Mouse (Mus musculus) midbrain, embryonic 16.5 days (tissue): ENCODE measurements at regions not wholly inside any gene's neighbourhood (a gene's known extent, or its start where the extent isn't known, plus 50 kb on each side); places are given as distances from the start of the nearest gene placed in this dataset.

ENCODE experiments used
- ATAC-seq: fragments of 200-750 bp; cut with Nextera tagmentation; 2 replicates; pipeline ENCODE4 v1.8.0; 2017; ENCODE audit warnings: moderate TSS enrichment
- H3K27ac ChIP-seq: fragments of 300-500 bp; sonication (generic); 2 replicates; pipeline ENCODE4 v1.5.1; 2014; ENCODE audit warnings: mild to moderate bottlenecking, low read length, mixed read lengths
- H3K27me3 ChIP-seq: fragments of 300-500 bp; sonication (generic); 2 replicates; pipeline ENCODE4 v1.6.1; 2014; ENCODE audit warnings: low read depth, low read length, mixed read lengths; ENCODE audit not compliant: control insufficient read depth, insufficient read depth
- H3K36me3 ChIP-seq: fragments of 300-500 bp; sonication (generic); 2 replicates; pipeline ENCODE4 v1.6.1; 2014; ENCODE audit warnings: mild to moderate bottlenecking, low read length, moderate library complexity, mixed read lengths; ENCODE audit not compliant: control insufficient read depth, insufficient read depth
- H3K4me1 ChIP-seq: fragments of 300-500 bp; sonication (generic); 2 replicates; pipeline ENCODE4 v1.6.1; 2014; ENCODE audit warnings: mild to moderate bottlenecking, low read length, mixed read lengths; ENCODE audit not compliant: control insufficient read depth, insufficient read depth
- H3K4me2 ChIP-seq: fragments of 300-500 bp; sonication (generic); 2 replicates; pipeline ENCODE4 v1.6.1; 2014; ENCODE audit warnings: mild to moderate bottlenecking, low read length, mixed read lengths
- H3K4me3 ChIP-seq: fragments of 300-500 bp; sonication (generic); 2 replicates; pipeline ENCODE4 v1.5.1; 2014; ENCODE audit warnings: low read depth, mild to moderate bottlenecking, low read length, moderate library complexity, mixed read lengths
- H3K9ac ChIP-seq: fragments of 300-500 bp; sonication (generic); 2 replicates; pipeline ENCODE4 v1.6.1; 2014; ENCODE audit warnings: low read depth, low read length, mixed read lengths
- H3K9me3 ChIP-seq: fragments of 300-500 bp; sonication (generic); replicated peaks from 2 replicates; pipeline ENCODE4 v1.6.1; 2014; ENCODE audit warnings: mild to moderate bottlenecking, low read length, mixed read lengths; ENCODE audit not compliant: control insufficient read depth, poor library complexity, severe bottlenecking
- WGBS: fragments of 180-500 bp; shearing (Covaris S2); extraction: QIAGEN DNeasy Blood & Tissue Kit; methylation state at CpG from one replicate; pipeline ENCODE4 v1.1.7; 2014; 5-methylcytosine and 5-hydroxymethylcytosine counted together

DNA sequence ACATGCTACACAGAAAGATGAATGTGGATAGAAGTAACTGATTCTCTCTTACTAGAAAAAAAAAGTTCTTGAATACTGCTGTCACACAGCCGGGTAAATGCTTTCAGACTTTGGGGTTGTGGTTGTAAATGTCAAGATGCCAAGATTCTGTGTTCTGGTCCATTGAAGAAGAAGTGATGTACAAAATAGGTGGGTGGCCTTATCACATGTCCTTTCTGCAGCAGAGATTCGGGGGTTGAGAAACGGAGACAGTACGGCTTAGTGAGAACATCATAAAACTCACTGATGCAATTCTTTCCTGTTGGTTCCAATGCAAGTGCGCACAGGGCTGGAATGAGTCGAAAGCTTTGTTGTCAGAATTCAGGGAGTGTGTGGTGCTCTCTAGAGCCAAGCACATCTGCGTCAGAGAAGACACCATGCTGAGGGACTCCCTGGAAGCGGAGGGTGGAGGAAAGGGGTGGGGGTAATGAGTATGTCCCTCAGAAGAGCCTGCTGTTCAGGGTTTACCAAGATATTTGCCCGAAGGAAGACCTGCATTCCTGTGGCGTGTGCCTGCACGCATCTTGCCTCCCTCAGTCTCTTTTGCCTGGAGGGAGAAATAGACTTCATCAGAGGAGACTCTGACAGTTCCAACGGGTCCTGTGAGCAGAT is 160.1 kb downstream of the Kcna5 start:
- WGBS: 72% methylated on average over 12 of the region's 12 CpGs

DNA sequence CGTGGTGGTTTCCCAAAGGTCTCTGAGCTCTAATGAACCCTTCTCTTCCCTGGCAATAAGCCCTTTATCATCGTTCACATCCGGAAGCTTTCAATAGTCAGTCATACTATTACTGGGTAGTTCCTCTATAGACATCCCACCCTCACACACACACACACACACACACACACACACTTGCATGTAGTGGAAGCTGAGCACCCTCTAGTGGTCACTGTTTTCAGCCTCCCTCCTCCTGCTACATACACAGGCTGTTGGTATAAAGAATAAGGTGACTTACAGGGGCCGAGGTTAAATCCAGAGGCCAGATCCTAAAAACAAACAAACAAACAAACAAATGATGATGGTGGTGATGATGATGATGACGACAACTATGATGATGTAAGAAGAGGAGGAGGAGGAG is 163.2 kb downstream of the Kcna5 start:
- Histone ChIP-seq H3K9ac (no peak overlapping the region), H3K4me2 (no peak overlapping the region), H3K4me1 (no peaks in the 10 kb centered on the region), H3K36me3 (no peaks in the 10 kb centered on the region), H3K27ac (no peak overlapping the region), H3K4me3 (no peak overlapping the region), H3K9me3 (no peaks in the 10 kb centered on the region), H3K27me3 (no peaks in the 10 kb centered on the region)
- ATAC-seq: no peak
- WGBS: 67% methylated on average over 4 of the region's 5 CpGs

More for the DNA sequence above, 160.1 kb downstream of the Kcna5 start:
- Histone ChIP-seq H3K4me3 (no peak overlapping the region), H3K36me3 (no peaks in the 10 kb centered on the region), H3K27me3 (no peaks in the 10 kb centered on the region), H3K4me1 (no peaks in the 10 kb centered on the region), H3K27ac (no peak overlapping the region), H3K9ac (no peak overlapping the region), H3K9me3 (no peaks in the 10 kb centered on the region), H3K4me2 (no peak overlapping the region)
- no peak for ATAC-seq

DNA sequence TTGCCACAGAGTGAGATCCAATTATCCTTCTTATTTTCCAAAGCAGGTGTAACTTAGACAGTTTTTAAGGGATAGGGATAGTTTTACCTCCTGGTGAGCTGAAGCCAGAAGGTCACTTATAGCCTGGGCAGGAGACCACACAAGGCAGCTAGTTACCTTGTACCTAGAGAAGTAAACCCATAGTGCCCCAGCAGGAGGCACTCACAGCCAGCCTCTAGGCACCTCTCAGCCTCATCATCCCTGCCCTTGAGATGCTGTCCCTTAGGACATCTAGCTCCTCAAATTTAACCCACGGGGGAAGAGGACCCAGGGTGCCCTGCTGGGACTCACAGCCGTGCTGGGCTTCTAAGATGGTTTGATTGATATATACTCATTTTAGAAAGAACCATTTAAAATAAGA is 163.7 kb downstream of the Kcna5 start:
- no peak overlapping the region for H3K4me3 ChIP-seq
- no peaks in the 10 kb centered on the region for H3K4me1 ChIP-seq
- no peak overlapping the region for H3K4me2 ChIP-seq
- H3K27ac ChIP-seq: no peak overlapping the region
- ATAC-seq: no peak
- no peaks in the 10 kb centered on the region for H3K9me3 ChIP-seq
- no peak overlapping the region for H3K9ac ChIP-seq
- H3K27me3 ChIP-seq: no peaks in the 10 kb centered on the region
- no peaks in the 10 kb centered on the region for H3K36me3 ChIP-seq
- 83% methylated on average over 2 of the region's 2 CpGs for WGBS

- Histone ChIP-seq H3K4me1 (no peaks in the 10 kb centered on the region), H3K9ac (no peak overlapping the region), H3K9me3 (no peaks in the 10 kb centered on the region), H3K27me3 (no peaks in the 10 kb centered on the region), H3K4me2 (no peak overlapping the region), H3K36me3 (no peaks in the 10 kb centered on the region), H3K27ac (no peak overlapping the region), H3K4me3 (no peak overlapping the region)
- ATAC-seq: no peak
- 92% methylated on average over 8 of the region's 8 CpGs for WGBS
Measured at GRCm38 (mm10) chr6:126365495-126365894, 169.7 kb downstream of the Kcna5 start.

DNA sequence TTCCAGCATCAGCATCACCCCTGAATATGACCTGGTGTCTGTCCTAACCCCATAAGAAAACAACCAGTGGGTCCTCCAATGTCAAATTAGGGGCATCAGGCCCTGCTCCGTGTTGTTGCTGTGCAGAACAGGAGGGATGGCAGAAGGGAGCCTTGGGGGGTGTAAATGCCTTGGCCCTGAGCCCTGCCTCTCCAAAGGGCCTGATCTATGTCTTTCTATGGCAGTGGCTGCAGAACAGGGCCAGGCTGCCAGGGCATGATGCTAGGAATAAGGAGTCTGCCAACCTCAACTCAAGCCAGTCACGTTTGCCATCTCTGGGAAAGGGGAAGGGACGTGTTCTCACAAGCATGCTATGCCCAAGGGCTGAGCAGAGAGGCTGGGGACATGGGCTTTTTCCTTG is 172.9 kb downstream of the Kcna5 start:
- Histone ChIP-seq H3K36me3 (no peaks in the 10 kb centered on the region), H3K4me1 (no peaks in the 10 kb centered on the region), H3K9ac (no peak overlapping the region), H3K4me2 (no peak overlapping the region), H3K9me3 (no peaks in the 10 kb centered on the region), H3K4me3 (no peak overlapping the region), H3K27me3 (no peaks in the 10 kb centered on the region), H3K27ac (no peak overlapping the region)
- ATAC-seq: no peak
- 80% methylated on average over 3 of the region's 3 CpGs for WGBS

DNA sequence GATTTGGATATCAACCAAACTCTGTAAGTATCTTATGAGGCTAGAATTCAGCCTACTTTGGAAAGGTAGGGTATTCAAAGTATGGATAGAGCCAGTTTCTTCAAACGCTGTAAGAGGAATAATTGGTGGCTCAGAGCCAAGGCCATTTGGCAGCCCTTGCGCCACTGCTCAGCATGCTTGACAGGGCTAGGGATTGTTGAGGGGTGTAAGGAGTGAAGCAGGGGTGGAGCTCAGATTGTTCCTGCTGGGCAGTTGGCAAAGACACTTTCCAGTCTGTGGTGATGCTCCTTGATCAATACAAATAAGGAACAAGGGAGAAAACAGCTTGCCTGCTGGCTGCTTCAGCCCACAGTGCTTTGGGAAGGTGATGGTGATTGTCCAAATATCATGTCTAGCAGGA is 181.9 kb downstream of the Kcna5 start:
- 29% methylated on average over 2 of the region's 2 CpGs for WGBS
- H3K9me3 ChIP-seq: no peaks in the 10 kb centered on the region
- H3K9ac ChIP-seq: no peak overlapping the region
- no peaks in the 10 kb centered on the region for H3K36me3 ChIP-seq
- H3K27ac ChIP-seq: no peak overlapping the region
- H3K4me2 ChIP-seq: no peak overlapping the region
- H3K4me1 ChIP-seq: no peaks in the 10 kb centered on the region
- ATAC-seq: peak; percentile 60; the same call in 1 of the 2 replicates
- no peaks in the 10 kb centered on the region for H3K27me3 ChIP-seq
- H3K4me3 ChIP-seq: no peak overlapping the region

GRCm38 (mm10) chr6:126350476-126350875 is 183.8 kb upstream of the Ntf3 start:
- Histone ChIP-seq H3K9ac (no peak overlapping the region), H3K27ac (no peak overlapping the region), H3K36me3 (no peaks in the 10 kb centered on the region), H3K9me3 (no peaks in the 10 kb centered on the region), H3K4me1 (no peaks in the 10 kb centered on the region), H3K4me3 (no peak overlapping the region), H3K27me3 (no peaks in the 10 kb centered on the region), H3K4me2 (no peak overlapping the region)
- WGBS: 74% methylated on average over 2 of the region's 2 CpGs
- no peak for ATAC-seq

DNA sequence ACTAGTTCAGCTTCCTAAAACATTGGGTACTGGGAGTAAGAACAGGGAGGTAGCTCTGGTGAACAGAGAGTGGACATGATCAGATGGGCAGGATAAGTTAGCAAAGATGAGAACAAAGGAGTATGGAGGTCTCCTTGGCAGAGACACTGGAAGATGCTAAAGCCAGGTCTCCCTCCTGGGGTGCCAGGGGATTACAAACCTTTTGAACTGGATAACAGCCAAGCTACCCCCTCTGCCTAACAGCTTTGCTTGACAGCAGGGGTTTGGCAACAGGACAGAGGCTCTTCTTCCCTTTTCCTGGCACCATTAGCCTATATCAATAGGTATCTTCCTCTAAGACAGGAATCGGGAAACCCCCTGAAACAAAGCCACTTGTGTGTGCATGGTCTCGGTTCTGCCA is 183.2 kb upstream of the Ntf3 start:
- Histone ChIP-seq H3K4me1 (no peaks in the 10 kb centered on the region), H3K9me3 (no peaks in the 10 kb centered on the region), H3K4me3 (no peak overlapping the region), H3K27me3 (no peaks in the 10 kb centered on the region), H3K4me2 (no peak overlapping the region), H3K9ac (no peak overlapping the region), H3K27ac (no peak overlapping the region), H3K36me3 (no peaks in the 10 kb centered on the region)
- ATAC-seq: no peak
- 31% methylated on average over 2 of the region's 2 CpGs for WGBS

- H3K27ac ChIP-seq: no peak overlapping the region
- H3K36me3 ChIP-seq: no peaks in the 10 kb centered on the region
- WGBS: 71% methylated on average over 5 of the region's 5 CpGs
- no peaks in the 10 kb centered on the region for H3K4me1 ChIP-seq
- H3K9me3 ChIP-seq: no peaks in the 10 kb centered on the region
- H3K4me3 ChIP-seq: no peak overlapping the region
- H3K9ac ChIP-seq: no peak overlapping the region
- H3K27me3 ChIP-seq: no peaks in the 10 kb centered on the region
- ATAC-seq: no peak
- no peak overlapping the region for H3K4me2 ChIP-seq
Measured at GRCm38 (mm10) chr6:126345221-126345620, 178.5 kb upstream of the Ntf3 start.
